Mouse (Mus musculus) limb, embryonic 13.5 days (tissue): ENCODE data around the gene Ntn5. TPM values are rescaled to one million over a fixed set of nuclear protein-coding genes. Genes with fewer than 3 reads are reported as not detected.

Experiments
- ATAC-seq: fragments of 200-750 bp; cut with Nextera tagmentation; 2 replicates; pipeline ENCODE4 v1.8.0; 2017; ENCODE audit warnings: low read depth, moderate number of reproducible peaks, moderate TSS enrichment; ENCODE audit not compliant: low FRiP score
- H3K27ac ChIP-seq: fragments of 300-500 bp; sonication (generic); 2 replicates; pipeline ENCODE4 v1.5.1; 2015; ENCODE audit warnings: inconsistent platforms, mild to moderate bottlenecking, moderate library complexity
- H3K27me3 ChIP-seq: fragments of 300-500 bp; sonication (generic); 2 replicates; pipeline ENCODE4 v1.6.1; 2015; ENCODE audit warnings: mild to moderate bottlenecking, inconsistent platforms
- H3K36me3 ChIP-seq: fragments of 300-500 bp; sonication (generic); 2 replicates; pipeline ENCODE4 v1.6.1; 2015; ENCODE audit warnings: inconsistent platforms, mild to moderate bottlenecking, moderate library complexity
- H3K4me1 ChIP-seq: fragments of 300-500 bp; sonication (generic); 2 replicates; pipeline ENCODE4 v1.6.1; 2015; ENCODE audit warnings: inconsistent platforms
- H3K4me2 ChIP-seq: fragments of 300-500 bp; sonication (generic); replicated peaks from 2 replicates; pipeline ENCODE4 v1.6.1; 2015; ENCODE audit warnings: inconsistent platforms, mild to moderate bottlenecking, moderate library complexity
- H3K4me3 ChIP-seq: fragments of 300-500 bp; sonication (generic); 2 replicates; pipeline ENCODE4 v1.5.1; 2015; ENCODE audit warnings: moderate library complexity, mild to moderate bottlenecking, inconsistent platforms
- H3K9ac ChIP-seq: fragments of 300-500 bp; sonication (generic); 2 replicates; pipeline ENCODE4 v1.6.1; 2015; ENCODE audit warnings: mild to moderate bottlenecking, inconsistent platforms
- H3K9me3 ChIP-seq: fragments of 300-500 bp; sonication (generic); 2 replicates; pipeline ENCODE4 v1.6.1; 2016; ENCODE audit warnings: inconsistent platforms
- WGBS: fragments of 180-500 bp; shearing (Covaris S2); methylation state at CpG from one replicate; pipeline ENCODE4 v1.1.7; 2015; 5-methylcytosine and 5-hydroxymethylcytosine counted together
- polyA plus RNA-seq: library from polyadenylated mRNA; unstranded; fragments of >200 nt; fragmentation: Nextera tagmentation; extraction: Ambion mirVana; gene quantifications from 2 replicates; pipeline ENCODE4 v1.2.1, GENCODE M21; 2015

Gene Ntn5
- polyA plus RNA-seq, 1 experiment from 2014 or later, result 0.23 TPM

GRCm38 (mm10) chr7:45665303-45666138 is 18.3 kb upstream of the Ntn5 start:
- H3K27me3 ChIP-seq, result 0 out of 2 replicates have a peak, but pooled peaks cover 2% of the 10 kb centered on the region
- H3K36me3 ChIP-seq, result no peaks in the 10 kb centered on the region
- H3K4me1 ChIP-seq, result 0 out of 2 replicates have a peak, but pooled peaks cover 5% of the 10 kb centered on the region
- no peak overlapping the region for H3K27ac ChIP-seq
- no peak overlapping the region for H3K9ac ChIP-seq
- ATAC-seq, result no peak
- H3K4me2 ChIP-seq, result no peak overlapping the region
- WGBS, result 45% methylated on average over 13 of the region's 13 CpGs
- H3K9me3 ChIP-seq, result peaks cover 5% of the 10 kb centered on the region; the same call in 1 of the 2 replicates
- no peak overlapping the region for H3K4me3 ChIP-seq

DNA sequence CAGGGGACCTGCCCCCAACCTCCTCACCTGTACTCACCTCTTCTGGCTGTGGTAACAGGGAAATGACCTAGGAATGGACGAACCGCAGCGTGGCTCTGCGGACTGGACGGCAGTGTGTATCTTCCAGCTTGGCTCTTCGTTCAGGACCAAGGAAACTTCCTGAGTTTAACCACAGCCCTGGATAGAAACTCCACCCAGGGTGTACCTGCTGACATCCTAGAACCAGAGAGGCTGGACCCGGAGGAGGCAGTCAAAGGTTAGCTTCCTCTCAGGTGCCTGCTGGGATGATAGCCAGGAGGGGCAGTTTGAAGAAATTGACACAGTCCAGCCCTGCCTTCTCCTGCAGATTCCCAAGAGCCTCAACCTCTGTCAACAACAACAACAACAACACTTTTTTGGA is 17.7 kb upstream of the Ntn5 start, which contains the start of gene Fut2:
Fut2 (minus strand) TSS at position 234 of the 400 bp plus-strand sequence.
- 0 out of 2 replicates have a peak, but pooled peaks cover 5% of the 10 kb centered on the region for H3K4me1 ChIP-seq
- H3K27ac ChIP-seq, result no peak within 1 kb of the TSS
- no peak within 1 kb of the TSS for H3K4me3 ChIP-seq
- H3K9ac ChIP-seq, result no peak within 1 kb of the TSS
- ATAC-seq, result no peak
- no peak within 1 kb of the TSS for H3K4me2 ChIP-seq
- H3K27me3 ChIP-seq, result 0 out of 2 replicates have a peak, but pooled peaks cover 2% of the 10 kb centered on the region
- 82% methylated on average over 7 of the region's 7 CpGs for WGBS
- no peaks in the 10 kb centered on the region for H3K36me3 ChIP-seq
- peaks cover 5% of the 10 kb centered on the region; the same call in 1 of the 2 replicates for H3K9me3 ChIP-seq

DNA sequence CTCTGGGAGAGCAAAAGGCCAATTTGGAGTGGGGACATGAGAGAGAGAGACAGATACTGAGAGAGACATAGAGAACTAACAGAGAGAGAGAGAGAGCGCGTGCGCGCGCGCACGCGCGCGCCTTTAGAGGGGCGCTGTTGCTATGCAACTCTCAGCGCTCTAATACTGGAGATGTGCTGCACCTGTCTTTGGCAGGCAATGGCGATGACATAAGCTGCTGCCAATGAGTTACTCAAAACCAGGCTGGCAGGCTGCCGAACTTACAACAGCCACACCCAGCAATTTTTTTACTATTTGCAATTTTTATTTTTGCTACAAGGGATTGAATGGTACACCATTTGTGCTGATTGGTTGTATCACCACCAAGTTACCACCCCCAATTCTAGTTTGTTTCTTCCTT is 16.1 kb upstream of the Ntn5 start:
- ATAC-seq, result no peak
- Histone ChIP-seq H3K4me2 (no peak overlapping the region), H3K9me3 (peaks cover 5% of the 10 kb centered on the region; the same call in 1 of the 2 replicates), H3K4me3 (no peak overlapping the region), H3K27ac (no peak overlapping the region), H3K36me3 (no peaks in the 10 kb centered on the region), H3K4me1 (0 out of 2 replicates have a peak, but pooled peaks cover 5% of the 10 kb centered on the region), H3K9ac (no peak overlapping the region), H3K27me3 (0 out of 2 replicates have a peak, but pooled peaks cover 2% of the 10 kb centered on the region)
- WGBS, result 74% methylated on average over 14 of the region's 14 CpGs

- no peak overlapping the region for H3K4me2 ChIP-seq
- no peak overlapping the region for H3K4me3 ChIP-seq
- ATAC-seq, result no peak
- 94% methylated on average over 9 of the region's 9 CpGs for WGBS
- H3K9ac ChIP-seq, result no peak overlapping the region
- H3K36me3 ChIP-seq, result no peaks in the 10 kb centered on the region
- H3K9me3 ChIP-seq, result peaks cover 5% of the 10 kb centered on the region; the same call in 1 of the 2 replicates
- 0 out of 2 replicates have a peak, but pooled peaks cover 2% of the 10 kb centered on the region for H3K27me3 ChIP-seq
- H3K27ac ChIP-seq, result no peak overlapping the region
- 0 out of 2 replicates have a peak, but pooled peaks cover 5% of the 10 kb centered on the region for H3K4me1 ChIP-seq
Measured at GRCm38 (mm10) chr7:45668921-45669320, 14.9 kb upstream of the Ntn5 start.

- no peak overlapping the region for H3K4me3 ChIP-seq
- WGBS, result 68% methylated on average over 7 of the region's 7 CpGs
- no peaks in the 10 kb centered on the region for H3K27me3 ChIP-seq
- H3K4me1 ChIP-seq, result peaks cover 6% of the 10 kb centered on the region; the same call in 1 of the 2 replicates
- no peaks in the 10 kb centered on the region for H3K36me3 ChIP-seq
- H3K9me3 ChIP-seq, result no peaks in the 10 kb centered on the region
- ATAC-seq, result no peak
- no peak overlapping the region for H3K27ac ChIP-seq
- no peak overlapping the region for H3K9ac ChIP-seq
- H3K4me2 ChIP-seq, result no peak overlapping the region
Measured at GRCm38 (mm10) chr7:45677627-45678295, 6.1 kb upstream of the Ntn5 start.

- H3K27me3 ChIP-seq, result no peaks in the 10 kb centered on the region
- 91% methylated on average over 14 of the region's 14 CpGs for WGBS
- peaks cover 10% of the 10 kb centered on the region; the same call in 1 of the 2 replicates for H3K4me1 ChIP-seq
- ATAC-seq, result no peak
- H3K9me3 ChIP-seq, result no peaks in the 10 kb centered on the region
- no peak overlapping the region for H3K4me2 ChIP-seq
- H3K9ac ChIP-seq, result no peak overlapping the region
- no peak overlapping the region for H3K27ac ChIP-seq
- H3K36me3 ChIP-seq, result no peaks in the 10 kb centered on the region
- H3K4me3 ChIP-seq, result no peak overlapping the region
Measured at GRCm38 (mm10) chr7:45678513-45678912, 5.3 kb upstream of the Ntn5 start.

DNA sequence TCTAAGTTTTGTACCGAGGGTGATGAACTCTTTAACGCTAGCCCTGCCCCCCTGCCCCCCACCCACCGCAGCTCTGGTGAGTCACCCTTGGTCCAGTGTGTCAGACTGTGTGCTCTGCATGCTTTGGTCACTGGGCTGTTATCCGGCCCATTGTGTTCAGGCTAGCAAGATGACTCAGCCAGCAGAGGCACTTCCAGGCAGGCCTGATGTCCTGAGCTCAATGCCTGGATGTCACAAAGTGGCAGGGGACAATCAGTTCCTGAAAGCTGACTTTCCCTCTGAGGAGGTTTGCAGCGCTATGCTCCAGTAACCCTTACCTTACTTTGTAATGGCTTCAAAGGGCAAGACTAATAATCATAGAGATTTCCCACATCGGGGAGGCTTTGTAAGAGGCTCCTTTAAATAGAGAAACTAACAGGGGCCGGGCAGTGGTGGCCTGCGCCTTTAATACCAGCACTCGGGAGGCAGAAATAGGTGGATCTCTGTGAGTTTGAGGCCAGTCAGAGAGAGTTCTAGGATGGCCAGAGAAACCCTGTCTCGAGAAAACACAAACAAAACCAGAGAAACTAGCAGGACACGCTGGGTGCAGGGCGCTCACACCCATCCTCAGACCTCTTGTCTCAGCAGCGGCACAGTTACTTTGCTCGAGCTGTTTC is 3.7 kb upstream of the Ntn5 start:
- H3K27ac ChIP-seq, result no peak overlapping the region
- no peaks in the 10 kb centered on the region for H3K27me3 ChIP-seq
- H3K4me1 ChIP-seq, result peaks cover 12% of the 10 kb centered on the region
- no peaks in the 10 kb centered on the region for H3K9me3 ChIP-seq
- 80% methylated on average over 14 of the region's 14 CpGs for WGBS
- no peak overlapping the region for H3K4me3 ChIP-seq
- H3K9ac ChIP-seq, result no peak overlapping the region
- H3K36me3 ChIP-seq, result no peaks in the 10 kb centered on the region
- no peak for ATAC-seq
- H3K4me2 ChIP-seq, result no peak overlapping the region

- Histone ChIP-seq H3K4me1 (peaks cover 23% of the 10 kb centered on the region), H3K36me3 (no peaks in the 10 kb centered on the region), H3K27me3 (no peaks in the 10 kb centered on the region), H3K9me3 (no peaks in the 10 kb centered on the region), H3K4me2 (no peak overlapping the region), H3K27ac (no peak overlapping the region), H3K9ac (no peak overlapping the region), H3K4me3 (no peak overlapping the region)
- ATAC-seq, result no peak
- 85% methylated on average over 8 of the region's 8 CpGs for WGBS
Measured at GRCm38 (mm10) chr7:45681046-45681736, 2.6 kb upstream of the Ntn5 start.

GRCm38 (mm10) chr7:45682144-45683126 is 1.4 kb upstream of the Ntn5 start:
- Histone ChIP-seq H3K9ac (peak overlapping the region; percentile 48; the same call in 1 of the 2 replicates), H3K27me3 (no peaks in the 10 kb centered on the region), H3K27ac (no peak overlapping the region; the same call in 1 of the 2 replicates), H3K4me3 (0 out of 2 replicates have a peak overlapping the region, but pooled peaks have one; percentile 20), H3K9me3 (no peaks in the 10 kb centered on the region), H3K4me1 (peaks cover 25% of the 10 kb centered on the region), H3K36me3 (no peaks in the 10 kb centered on the region), H3K4me2 (peak overlapping the region; percentile 55)
- WGBS, result 29% methylated on average over 14 of the region's 14 CpGs
- ATAC-seq, result peak; percentile 54

DNA sequence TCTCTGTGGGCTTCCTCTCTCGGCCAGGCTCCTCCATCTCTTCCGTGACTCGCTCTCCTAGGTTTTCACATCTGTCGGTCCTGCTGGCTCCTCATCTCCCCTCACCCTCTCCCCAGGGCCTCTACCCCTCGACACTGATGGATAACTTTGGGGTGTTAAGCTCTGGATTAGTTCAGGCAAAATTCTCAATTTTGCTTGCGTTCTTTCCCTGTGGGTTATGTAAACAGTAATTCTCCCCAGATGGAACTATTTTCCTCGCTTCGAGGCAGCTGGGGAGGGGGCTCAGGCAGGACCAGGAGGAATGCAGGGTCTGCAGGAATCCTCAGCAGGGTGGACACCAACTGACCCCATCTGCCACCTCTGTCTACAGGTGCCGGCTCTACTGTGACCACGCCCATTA is 2.0 kb downstream of the Ntn5 start:
- peak overlapping the region; percentile 11; the same call in 1 of the 2 replicates for H3K4me2 ChIP-seq
- H3K4me1 ChIP-seq, result peaks cover 25% of the 10 kb centered on the region
- no peak overlapping the region for H3K4me3 ChIP-seq
- H3K9ac ChIP-seq, result peak overlapping the region; percentile 6; the same call in 1 of the 2 replicates
- peak overlapping the region; percentile 48; the same call in 1 of the 2 replicates for H3K27ac ChIP-seq
- no peaks in the 10 kb centered on the region for H3K36me3 ChIP-seq
- H3K27me3 ChIP-seq, result no peaks in the 10 kb centered on the region
- no peaks in the 10 kb centered on the region for H3K9me3 ChIP-seq
- 0 out of 2 replicates have a peak, but pooled peaks have one; percentile 17 for ATAC-seq
- WGBS, result 27% methylated on average over 10 of the region's 10 CpGs
